Mouse (Mus musculus): ENCODE measurements around the gene Gm28308. TPM values are rescaled to one million over a fixed set of nuclear protein-coding genes. Genes with fewer than 3 reads are reported as not detected.
A peak's percentile ranks its signal among the peaks of the same experiment; 100 is the strongest.

The Gm28308 gene
- total RNA-seq, 2 experiments from 2014 or later = not detected

GRCm38 (mm10) chr6:52205638-52206621 lies 7.2 kb downstream of the Gm28308 start:
- DNase-seq (ENCODE audit: low spot score in 2 of 2) = no peak

GRCm38 (mm10) chr6:52205221-52205620 lies 7.9 kb downstream of the Gm28308 start:
- DNase-seq (ENCODE audit: low spot score in 2 of 2) = no peak

DNA sequence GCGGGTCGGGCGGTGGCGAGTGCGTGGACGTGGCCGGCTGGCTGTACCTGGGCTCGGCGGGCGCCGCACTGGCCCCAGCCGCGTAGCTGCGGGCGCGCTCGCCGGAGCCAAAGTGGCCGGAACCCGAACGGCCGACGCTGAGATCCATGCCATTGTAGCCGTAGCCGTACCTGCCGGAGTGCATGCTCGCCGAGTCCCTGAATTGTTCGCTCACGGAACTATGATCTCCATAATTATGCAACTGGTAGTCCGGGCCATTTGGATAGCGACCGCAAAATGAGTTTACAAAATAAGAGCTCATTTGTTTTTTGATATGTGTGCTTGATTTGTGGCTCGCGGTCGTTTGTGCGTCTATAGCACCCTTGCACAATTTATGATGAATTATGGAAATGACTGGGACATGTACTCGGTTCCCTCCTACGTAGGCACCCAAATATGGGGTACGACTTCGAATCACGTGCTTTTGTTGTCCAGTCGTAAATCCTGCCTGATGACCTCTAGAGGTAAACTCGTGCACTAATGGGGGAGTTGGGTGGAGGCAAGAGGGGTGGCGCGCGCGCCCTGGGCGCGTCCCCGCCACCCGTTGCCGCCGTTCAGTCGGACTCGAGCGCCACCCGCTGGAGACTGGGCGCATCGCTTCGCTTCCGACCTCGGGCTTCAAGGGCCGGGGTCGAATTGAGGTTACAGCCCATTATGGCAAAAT lies 8.9 kb downstream of the Gm28308 start, which contains the start of gene Hoxa5:
Gene Hoxa5 (minus strand): TSS at position 538 of the 703 bp plus-strand sequence.
- no peak for DNase-seq (ENCODE audit: low spot score in 2 of 2)

GRCm38 (mm10) chr6:52203371-52204049 lies 9.6 kb downstream of the Gm28308 start:
- DNase-seq (ENCODE audit: low spot score in 2 of 2) = no peak

GRCm38 (mm10) chr6:52203121-52203370 lies 10.1 kb downstream of the Gm28308 start:
- DNase-seq (ENCODE audit: low spot score in 2 of 2) = no peak

DNA sequence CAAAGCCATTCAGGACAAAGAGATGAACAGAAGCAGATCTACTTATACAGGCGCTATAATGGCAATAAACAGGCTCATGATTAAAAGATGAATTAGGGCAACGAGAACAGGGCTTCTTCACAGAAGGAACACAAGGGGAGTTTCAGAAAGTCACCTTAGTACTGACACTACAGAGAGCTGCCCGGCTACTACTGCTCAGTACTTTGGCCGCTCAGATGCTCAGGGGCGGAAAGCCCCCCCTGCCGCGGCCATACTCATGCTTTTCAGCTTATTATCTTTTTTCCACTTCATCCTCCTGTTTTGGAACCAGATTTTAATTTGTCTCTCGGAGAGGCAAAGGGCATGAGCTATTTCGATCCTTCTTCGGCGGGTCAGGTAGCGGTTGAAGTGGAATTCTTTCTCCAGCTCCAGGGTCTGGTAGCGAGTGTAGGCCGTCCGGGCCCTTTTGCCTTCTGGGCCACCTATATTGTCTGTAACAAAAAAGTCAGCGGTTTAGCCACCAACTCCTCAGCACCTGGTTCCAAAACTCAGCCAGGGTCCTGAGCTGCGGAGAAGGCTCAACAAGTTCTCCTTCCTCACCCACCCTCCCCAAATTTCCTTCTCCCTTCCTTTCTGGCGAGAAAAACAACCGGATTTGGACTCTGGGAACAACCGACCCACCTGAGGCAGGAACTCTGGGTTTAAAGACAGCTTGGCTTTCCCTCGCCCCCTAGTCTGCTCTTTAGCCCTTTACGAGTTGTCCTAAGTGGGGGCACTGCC lies 10.6 kb downstream of the Gm28308 start:
- no peak for DNase-seq (ENCODE audit: low spot score in 2 of 2)

DNA sequence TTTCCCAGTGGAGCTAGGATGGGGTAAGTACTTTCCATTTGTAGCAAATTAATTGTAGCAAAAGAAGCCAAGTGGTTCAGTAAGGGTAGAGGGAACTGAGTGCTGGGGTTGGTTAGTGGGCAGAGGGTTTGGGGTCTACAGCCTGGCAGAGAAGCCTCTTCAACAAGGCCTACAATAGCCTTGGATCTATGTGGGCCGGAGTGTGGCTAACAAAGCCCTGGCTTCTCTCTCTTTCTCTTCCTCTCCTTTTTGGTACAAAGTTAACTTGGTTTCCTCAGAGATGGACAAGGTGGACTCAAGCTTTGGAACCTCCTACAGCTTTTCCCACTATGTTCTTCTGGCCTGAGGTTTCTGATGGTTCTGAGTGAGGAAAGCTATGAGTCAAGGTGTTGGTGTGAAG lies 11.9 kb downstream of the Gm28308 start:
- no peak for DNase-seq (ENCODE audit: low spot score in 2 of 2)

GRCm38 (mm10) chr6:52200751-52201250 lies 12.3 kb downstream of the Gm28308 start:
- DNase-seq (ENCODE audit: low spot score in 2 of 2) = no peak

GRCm38 (mm10) chr6:52200073-52200750 lies 12.9 kb downstream of the Gm28308 start:
- DNase-seq (ENCODE audit: low spot score in 2 of 2) = no peak

GRCm38 (mm10) chr6:52197271-52197670 lies 15.9 kb downstream of the Gm28308 start:
- DNase-seq (ENCODE audit: low spot score in 2 of 2) = no peak

GRCm38 (mm10) chr6:52196811-52197210 lies 16.3 kb downstream of the Gm28308 start:
- no peak for DNase-seq (ENCODE audit: low spot score in 2 of 2)

DNA sequence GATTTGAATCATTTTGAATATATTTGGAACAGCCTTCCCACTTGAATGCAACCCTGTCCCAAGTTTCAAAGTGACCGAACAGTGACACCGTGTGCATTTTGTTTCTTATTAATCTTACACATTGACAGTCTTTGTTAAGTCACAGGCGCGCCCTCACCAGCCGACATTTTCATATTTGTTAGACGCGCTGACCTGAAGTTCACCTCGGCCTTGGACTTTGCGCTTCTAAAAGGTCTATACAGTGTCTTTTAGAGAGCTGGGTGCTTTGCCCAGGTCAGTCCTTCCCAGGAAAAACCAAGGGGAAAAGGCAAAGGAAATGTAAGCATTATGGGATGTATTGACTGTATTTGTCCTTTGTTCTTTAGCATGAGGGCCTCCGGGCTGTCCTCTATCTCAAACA lies 18.4 kb downstream of the Gm28308 start:
- no peak for DNase-seq (ENCODE audit: low spot score in 2 of 2)

GRCm38 (mm10) chr6:52191860-52192550 lies 21.1 kb downstream of the Gm28308 start:
- DNase-seq (ENCODE audit: low spot score in 2 of 2) = peak; percentile 51 to 67

GRCm38 (mm10) chr6:52190906-52191810 lies 22.0 kb downstream of the Gm28308 start, which contains the start of gene Hoxa4:
Hoxa4 (minus strand) TSS chr6:52191753.
- DNase-seq (ENCODE audit: low spot score in 2 of 2) = no peak

- no peak for DNase-seq (ENCODE audit: low spot score in 2 of 2)
Observed at GRCm38 (mm10) chr6:52190410-52190809, 22.7 kb downstream of the Gm28308 start.

DNA sequence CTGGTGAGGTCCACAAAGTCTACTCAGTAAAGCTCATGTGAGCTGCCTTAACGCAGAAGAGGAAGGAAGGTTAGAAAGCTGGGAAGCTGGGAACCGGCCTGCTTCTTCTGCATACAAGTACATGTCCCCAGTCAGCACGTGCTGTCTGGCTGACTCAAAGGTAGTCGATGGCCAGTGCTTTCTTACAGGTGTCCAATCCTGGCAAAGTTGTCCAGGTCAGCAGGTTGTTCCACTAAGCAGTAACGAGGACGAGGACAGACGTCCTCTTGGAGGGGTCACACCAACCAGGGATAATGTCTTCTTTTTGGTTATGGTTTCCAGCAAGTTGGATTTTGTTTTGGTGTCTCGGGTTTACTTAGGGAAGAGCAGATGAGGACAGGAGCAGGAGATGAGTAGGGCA lies 23.2 kb downstream of the Gm28308 start:
- DNase-seq (ENCODE audit: low spot score in 2 of 2) = no peak

GRCm38 (mm10) chr6:52189172-52189591 lies 24.0 kb downstream of the Gm28308 start:
- DNase-seq (ENCODE audit: low spot score in 2 of 2) = no peak

DNA sequence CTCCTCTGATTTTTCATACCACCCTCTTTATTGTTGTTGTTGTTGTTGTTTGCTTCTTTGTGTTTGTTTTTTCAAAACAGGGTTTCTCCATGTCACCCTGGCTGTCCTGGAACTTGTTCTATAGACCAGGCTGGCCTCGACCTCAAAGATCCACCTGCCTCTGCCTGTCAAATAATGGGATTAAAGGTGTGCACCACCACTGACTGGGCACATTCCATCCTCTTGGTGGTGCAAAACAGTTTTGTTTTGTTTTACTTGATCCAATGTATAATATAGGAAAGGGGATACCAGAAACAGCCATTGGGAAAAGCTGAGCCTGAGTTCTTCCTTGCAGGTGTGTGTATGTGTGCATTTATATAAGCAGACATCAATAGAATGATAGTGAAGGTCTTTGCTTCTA lies 26.6 kb downstream of the Gm28308 start:
- DNase-seq (ENCODE audit: low spot score in 2 of 2) = no peak

DNA sequence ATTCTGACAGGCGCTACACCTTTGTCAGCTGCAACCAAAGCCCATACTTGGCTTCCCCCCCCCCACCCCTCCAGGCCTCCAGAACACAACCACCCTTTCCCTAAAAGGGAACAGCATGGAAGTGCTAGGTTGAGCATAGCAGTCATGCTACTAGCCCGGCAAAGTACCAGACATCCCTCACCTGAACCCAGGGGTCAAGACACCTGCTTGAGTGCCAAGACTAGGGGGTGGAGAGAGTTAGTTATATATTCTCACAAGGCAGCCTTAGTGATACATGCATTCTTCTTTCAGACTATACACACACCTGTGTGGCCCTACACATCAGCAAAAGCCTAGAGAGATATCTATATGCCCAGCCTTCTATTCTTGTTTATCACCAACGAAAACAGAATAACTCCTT lies 27.3 kb downstream of the Gm28308 start:
- DNase-seq (ENCODE audit: low spot score in 2 of 2) = no peak
